Mouse (Mus musculus) neural tube, embryonic 10.5 days (tissue): ENCODE data around the gene Ppid.

Experiments used
- DNase-seq: peaks from one replicate; pipeline ENCODE4 v3.0.0-alpha.2; 2017; ENCODE audit warnings: low spot score; ENCODE audit errors: extremely low spot score

Ppid gene

GRCm38 (mm10) chr3:79590863-79591792 is at the start of gene Ppid:
TSS of gene Ppid (plus strand) at chr3:79591342.
- DNase-seq: peak; percentile 90

GRCm38 (mm10) chr3:79542585-79542984 is 48.6 kb upstream of the Ppid start:
- DNase-seq: peak; percentile 19

- DNase-seq: no peak
These were observed 42.3 kb upstream of the Ppid start for GRCm38 (mm10) chr3:79548681-79549437.

DNA sequence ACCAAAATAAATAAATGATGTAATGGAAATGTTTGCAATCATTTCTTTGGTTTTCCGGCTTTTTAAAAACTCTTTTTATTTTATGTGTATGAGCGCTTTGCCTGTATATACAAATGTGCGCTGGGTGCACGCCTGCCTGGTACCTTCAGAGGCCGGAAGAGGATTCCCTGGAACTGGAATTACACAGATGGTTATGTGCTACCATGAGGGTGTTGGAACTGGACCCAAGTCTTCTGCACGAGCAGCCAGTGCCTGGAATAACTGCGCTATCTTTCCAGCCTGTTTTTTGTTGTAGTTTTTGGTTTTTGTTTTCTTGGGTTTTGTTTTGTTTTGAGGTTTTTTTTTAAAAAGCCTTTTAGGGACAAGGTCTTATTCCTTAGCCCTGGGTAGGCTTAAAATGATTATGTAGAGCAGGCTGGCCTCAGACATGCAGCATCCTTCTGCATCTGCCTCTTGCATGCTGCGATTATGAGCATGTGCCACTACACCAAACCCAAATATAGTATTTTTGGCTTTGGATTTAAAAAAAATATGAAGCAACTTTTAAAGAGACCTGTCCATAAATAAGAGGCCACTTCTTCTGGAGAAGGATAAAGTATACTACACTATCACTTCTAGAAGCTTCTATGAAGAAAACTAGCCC is 41.3 kb upstream of the Ppid start:
- DNase-seq: no peak

DNA sequence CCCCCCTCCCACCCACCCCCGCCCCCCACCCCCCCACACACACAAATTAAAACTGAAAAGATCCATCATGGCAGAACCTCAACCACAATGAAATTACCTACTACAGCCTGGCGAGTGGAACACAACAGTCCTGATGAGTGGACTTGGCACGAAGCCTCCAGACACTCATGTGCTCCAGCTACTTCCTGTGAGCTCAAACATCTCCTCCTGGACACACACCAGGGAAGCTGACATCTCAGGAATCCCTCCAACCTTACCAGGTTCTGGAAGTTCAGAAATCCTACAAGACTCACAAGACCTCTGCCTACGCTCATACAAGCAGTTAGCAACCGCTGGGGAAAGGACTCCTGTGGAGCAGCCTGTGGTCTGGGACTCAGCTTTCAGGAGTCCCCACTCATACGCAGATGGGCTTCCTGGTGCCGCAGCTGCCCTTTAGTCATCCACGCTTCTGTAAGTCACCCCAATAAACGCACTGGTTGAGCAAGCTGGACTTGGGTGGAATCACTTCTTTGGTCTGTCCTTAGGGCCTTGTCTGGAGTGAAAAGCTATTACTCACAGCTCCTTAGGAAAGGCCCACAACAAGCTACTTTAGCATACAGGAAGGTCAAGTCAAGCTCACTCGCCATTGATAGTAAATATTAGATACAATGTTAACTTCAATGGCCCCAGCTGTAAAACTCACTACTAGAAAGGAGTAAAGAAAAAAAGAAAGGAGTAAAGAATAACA is 39.2 kb upstream of the Ppid start:
- no peak for DNase-seq

DNA sequence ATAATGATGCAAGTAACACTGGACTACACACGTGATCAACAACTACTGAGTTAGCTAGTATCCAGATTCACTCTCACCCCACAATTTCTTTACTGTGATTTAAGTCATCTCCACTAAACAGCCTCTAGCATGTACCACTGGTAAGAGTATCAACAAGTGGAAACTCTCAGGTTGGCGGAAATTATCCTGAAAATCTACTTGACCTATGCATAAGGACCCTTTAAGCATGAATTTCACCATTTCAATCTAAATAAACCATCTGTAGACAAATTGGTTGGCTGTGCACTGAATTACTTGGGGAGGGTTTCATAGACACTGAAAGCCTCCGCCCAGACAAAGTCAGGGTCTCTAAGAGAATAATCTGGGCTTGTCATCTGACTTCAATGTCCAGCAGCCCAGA is 37.4 kb upstream of the Ppid start:
- no peak for DNase-seq

GRCm38 (mm10) chr3:79555061-79555460 is 36.1 kb upstream of the Ppid start:
- DNase-seq: no peak

GRCm38 (mm10) chr3:79559021-79559772 is 31.9 kb upstream of the Ppid start:
- DNase-seq: no peak

- no peak for DNase-seq
These were observed 31.4 kb upstream of the Ppid start for GRCm38 (mm10) chr3:79559773-79560045.

- DNase-seq: no peak
These were observed 30.6 kb upstream of the Ppid start for GRCm38 (mm10) chr3:79560555-79560954.

GRCm38 (mm10) chr3:79561784-79562715 is 29.1 kb upstream of the Ppid start:
- DNase-seq: no peak

DNA sequence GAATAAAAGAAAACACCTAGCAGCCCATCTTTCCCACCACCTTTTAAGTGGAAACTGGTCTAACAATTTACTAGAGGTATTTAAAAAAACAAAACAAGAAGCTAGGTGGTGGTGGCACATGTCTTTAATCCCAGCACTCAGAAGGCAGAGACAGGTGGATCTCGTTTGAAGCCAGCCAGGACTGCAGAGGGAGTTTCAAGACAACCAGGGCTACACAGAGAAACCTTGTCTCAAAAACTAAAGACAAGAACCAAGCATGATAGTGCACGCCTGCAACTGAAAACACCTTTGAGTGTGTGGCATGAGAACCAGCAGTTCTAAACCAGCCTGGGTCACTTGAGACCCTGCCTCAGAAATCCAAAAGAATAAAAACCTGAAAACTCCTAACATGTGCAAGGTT is 27.6 kb upstream of the Ppid start:
- DNase-seq: no peak

- DNase-seq: no peak
These were observed 26.1 kb upstream of the Ppid start for GRCm38 (mm10) chr3:79564875-79565606.

DNA sequence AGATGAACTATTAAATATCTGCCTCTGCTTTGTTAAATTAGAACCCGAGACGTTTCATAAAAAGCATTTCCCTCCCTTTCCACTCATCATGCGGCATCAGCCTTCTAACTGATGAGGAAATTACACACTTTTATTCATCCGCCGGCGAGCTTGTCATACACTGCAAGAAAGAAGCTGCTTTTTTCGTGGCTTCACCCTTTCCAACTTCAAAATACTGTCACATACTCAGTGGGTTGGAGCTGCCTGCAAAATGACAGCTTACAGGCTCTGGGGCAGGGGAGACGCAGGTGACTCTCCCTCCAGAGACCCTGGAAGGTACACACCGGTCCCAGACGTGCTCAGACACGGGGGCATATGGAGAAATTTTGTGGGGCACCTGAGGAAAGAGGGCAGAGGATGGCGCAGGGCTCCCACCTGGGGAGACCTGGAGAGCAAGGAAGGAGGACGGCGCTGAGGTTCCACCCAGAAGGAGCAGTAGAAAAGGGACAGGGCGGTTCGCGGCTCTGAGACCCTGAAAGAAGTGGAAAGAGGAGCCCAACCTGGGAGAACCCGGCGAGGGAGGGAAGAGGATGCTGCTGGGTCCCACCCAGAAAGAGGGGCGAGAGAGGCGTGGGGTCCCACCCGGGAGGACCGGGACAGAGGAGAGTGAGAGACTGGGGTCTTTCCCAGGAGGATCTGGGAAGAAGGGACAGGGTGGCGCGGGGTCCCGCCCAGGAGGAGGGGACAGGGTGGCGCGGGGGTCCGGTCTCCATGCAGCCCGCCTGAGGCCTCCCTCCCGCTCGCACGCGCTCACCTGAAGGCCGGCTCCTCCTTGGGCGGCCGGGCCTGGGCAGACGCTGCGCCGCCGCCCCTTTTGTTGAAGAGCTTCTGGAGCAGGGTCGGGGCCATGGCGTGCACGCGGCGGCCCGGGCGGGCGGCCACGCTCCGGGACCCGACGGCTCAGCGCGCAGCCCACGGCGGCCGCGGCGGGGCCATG is 24.1 kb upstream of the Ppid start:
- DNase-seq: peak; percentile 73

DNA sequence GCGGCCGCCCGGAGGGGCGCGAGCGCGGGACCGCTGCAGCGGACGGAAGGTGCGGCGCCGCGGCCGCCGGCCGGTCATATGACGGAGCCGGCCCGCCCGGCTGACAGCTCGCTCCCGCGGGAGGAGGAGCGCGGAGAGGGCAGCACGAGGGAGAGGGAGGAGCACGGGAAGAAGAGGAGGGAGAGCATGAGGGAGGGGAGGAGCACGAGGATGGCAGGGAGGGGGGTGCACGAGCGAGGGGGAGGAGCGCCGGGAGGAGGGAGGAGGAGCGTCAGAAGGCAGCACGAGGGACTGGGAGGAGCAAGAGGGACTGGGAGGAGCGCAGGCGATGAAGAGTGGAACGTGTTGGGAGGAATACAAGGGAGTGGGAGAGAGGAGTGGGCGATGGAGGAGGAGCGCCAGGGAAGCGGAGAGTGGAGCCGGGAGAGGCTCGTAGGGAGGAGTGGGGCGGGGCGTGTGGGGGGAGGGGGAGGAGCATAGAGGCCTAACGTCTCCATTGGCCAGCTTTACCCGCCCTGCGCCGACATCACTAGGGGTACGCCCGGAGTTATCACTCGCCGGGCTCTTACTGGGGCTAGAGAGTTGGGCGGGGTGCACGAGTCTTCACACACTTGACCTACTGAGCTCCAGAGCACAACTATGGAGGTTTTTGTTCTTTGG is 23.3 kb upstream of the Ppid start, which contains the start of gene Fnip2:
Gene Fnip2, minus strand, starts transcription at position 94 of the 660 bp plus-strand sequence.
- peak; percentile 93 for DNase-seq

- DNase-seq: no peak
These were observed 22.4 kb upstream of the Ppid start for GRCm38 (mm10) chr3:79568629-79569350.

- DNase-seq: no peak
These were observed 21.8 kb upstream of the Ppid start for GRCm38 (mm10) chr3:79569351-79569681.
